Mouse (Mus musculus): ENCODE measurements around the gene Csk.

DNA sequence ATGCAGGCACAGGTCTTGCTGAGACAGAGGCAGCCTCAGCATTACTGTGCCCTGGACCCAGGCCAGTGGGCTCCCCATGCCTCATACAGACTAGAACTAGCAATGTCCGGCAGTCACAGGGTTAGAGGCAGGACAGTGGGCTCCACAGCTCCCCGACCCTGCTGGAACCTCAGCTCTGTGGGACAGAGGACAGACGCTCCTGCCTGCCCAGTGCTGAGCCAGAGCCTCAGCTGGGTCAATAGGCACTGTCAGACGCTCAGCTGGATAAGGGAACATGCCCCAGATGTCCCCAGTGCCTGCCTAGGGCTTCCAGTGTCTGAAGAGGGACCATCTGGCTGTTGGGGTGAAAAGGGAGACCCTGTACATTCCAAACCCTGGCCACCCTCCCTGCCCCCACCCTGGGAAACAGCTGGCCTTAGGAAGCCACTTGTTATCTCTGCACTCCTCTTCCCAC, 55.5 kb downstream of the Csk start:
- no peak for TF ChIP-seq CTCF (IDR thresholded peaks at IDR 0.05; ENCODE audit: low read depth)
- no peak for TF ChIP-seq EP300 (IDR thresholded peaks at IDR 0.05; ENCODE audit: low read depth)
